Mouse (Mus musculus) embryo, embryonic 9.5 days (tissue): ENCODE measurements around the gene Olfr1271.
"Not testable (repeated sequence)": the region's sequence is repeated elsewhere in the genome, so short reads cannot be mapped to it uniquely, and the experiment has no call there.

ENCODE experiments used
- DNase-seq: peaks from one replicate; pipeline ENCODE4 v3.0.0-alpha.2; 2017; ENCODE audit errors: extremely low spot score

Olfr1271 gene

DNA sequence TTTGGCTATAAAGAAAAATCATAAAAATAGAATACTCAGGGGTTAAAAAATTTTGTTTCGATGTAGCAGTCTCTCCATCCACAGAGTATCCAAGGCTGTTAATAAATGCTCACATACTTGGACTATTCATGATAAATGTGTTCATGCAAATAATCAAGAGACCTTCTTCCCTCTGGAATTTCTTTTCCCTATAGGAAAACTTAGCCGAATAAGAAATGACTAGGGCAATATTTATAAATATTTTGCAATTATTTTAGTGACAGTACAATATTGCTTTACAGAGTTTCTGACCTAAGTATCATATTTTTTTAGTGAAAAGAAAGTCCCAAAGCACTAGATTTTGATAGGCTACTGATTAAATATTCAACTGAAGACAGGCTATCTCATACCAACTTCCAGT lies at the start of gene Olfr1271:
Gene Olfr1271, minus strand, starts transcription at position 101 of the 400 bp plus-strand sequence.
- DNase-seq: no peak

DNA sequence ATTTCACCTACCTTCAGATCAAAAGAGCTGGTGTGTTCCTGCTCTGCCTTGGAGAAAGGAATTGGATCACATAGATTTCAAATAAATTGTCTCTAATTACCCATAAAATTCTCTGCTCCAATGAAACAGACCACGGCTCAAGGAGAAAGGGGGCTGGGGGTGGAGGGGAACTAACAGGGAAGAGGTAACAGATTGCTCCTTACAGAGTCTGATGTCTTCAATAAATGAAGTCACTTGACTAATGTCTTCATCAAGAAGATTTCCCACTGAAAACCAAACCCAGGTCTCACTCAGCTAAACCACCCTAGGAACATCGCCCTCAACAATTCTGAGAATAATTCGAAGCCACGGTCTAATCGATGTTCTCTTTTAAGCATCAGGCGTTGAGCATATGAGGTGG lies 21.9 kb upstream of the Olfr1271 start, which contains the start of gene Olfr1272:
Gene Olfr1272, minus strand, starts transcription at position 101 of the 400 bp plus-strand sequence.
- no peak for DNase-seq

DNA sequence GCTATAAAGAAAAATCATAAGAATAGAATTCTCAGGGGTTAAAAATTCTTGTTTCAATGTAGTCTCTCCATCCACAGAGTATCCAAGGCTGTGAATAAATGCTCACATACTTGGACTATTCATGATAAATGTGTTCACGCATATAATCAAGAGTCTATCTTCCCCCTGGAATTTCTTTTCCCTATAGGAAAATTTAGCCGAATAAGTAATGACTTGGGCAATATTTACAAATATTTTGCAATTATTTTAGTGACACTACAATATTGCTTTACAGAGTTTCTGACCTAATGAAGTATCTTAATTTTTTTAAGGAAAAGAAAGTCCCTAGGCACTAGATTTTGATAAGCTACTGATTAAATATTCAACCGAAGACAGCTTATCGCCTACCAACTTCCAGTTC lies 13.3 kb downstream of the Olfr1271 start, which contains the start of gene Olfr142:
Gene Olfr142, minus strand, starts transcription at position 101 of the 400 bp plus-strand sequence.
- no peak for DNase-seq

DNA sequence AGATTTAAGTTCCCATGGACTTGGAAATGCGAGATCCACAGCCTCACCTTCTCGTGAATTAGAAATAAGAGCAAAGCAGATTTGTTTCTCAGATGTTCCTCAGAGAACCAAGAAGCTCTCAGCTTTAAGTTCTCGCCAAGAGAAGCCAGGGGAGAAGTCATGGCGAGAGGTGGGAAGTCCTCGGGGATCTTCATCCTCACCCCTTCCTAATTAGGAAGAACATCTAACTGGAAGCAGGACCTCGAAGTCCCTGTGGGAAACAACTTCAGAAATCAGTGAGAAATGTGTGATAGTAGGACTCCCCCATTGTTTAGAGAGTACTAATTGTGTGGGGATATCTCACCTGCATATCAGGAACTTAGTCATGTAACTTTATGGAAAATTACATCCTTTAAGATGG lies 46.4 kb downstream of the Olfr1271 start, which contains the start of gene Olfr1506:
Gene Olfr1506, minus strand, starts transcription at position 101 of the 400 bp plus-strand sequence.
- not testable (repeated sequence) for DNase-seq
